Mouse (Mus musculus) hematopoietic stem cell, adult 5-6 weeks (primary cell): ENCODE measurements at regions not wholly inside any gene's neighbourhood (a gene's known extent, or its start where the extent isn't known, plus 50 kb on each side); places are given as distances from the start of the nearest gene placed in this dataset.

Source experiments
- ATAC-seq, 2 experiments: fragments of 125-278 bp in 1 of 2; replicated peaks in 1 of 2; 2 replicates each; pipeline ENCODE4 v1.8.0; 2016 to 2017; ENCODE audit warnings: inconsistent platforms in 2 of 2, mild to moderate bottlenecking in 2 of 2, moderate number of reproducible peaks in 2 of 2, low read depth in 1 of 2, moderate TSS enrichment in 1 of 2; ENCODE audit not compliant: low FRiP score in 2 of 2, poor library complexity in 2 of 2, severe bottlenecking in 2 of 2, insufficient read depth in 1 of 2, low TSS enrichment in 1 of 2

- ATAC-seq = no peak
These were observed 69.6 kb downstream of the Prdm13 start for GRCm38 (mm10) chr4:21616116-21616515.

GRCm38 (mm10) chr4:21614429-21614828, 71.3 kb downstream of the Prdm13 start:
- no peak for ATAC-seq

- no peak for ATAC-seq
These were observed 74.1 kb downstream of the Prdm13 start for GRCm38 (mm10) chr4:21611531-21612282.

- no peak for ATAC-seq
These were observed 87.7 kb downstream of the Prdm13 start for GRCm38 (mm10) chr4:21598024-21598423.

GRCm38 (mm10) chr4:21547771-21548170, 138.0 kb downstream of the Prdm13 start:
- no peak for ATAC-seq

GRCm38 (mm10) chr4:21539583-21539982, 146.2 kb downstream of the Prdm13 start:
- no peak for ATAC-seq

GRCm38 (mm10) chr4:21535973-21536372, 149.8 kb downstream of the Prdm13 start:
- peak in 1 of 2 experiments; percentile 60; a peak in 2 of 4 replicates for ATAC-seq

- no peak for ATAC-seq
These were observed 153.6 kb downstream of the Prdm13 start for GRCm38 (mm10) chr4:21532186-21532585.
